Mouse (Mus musculus): Measurements from ENCODE around the gene Olfr282.

Olfr282 gene

DNA sequence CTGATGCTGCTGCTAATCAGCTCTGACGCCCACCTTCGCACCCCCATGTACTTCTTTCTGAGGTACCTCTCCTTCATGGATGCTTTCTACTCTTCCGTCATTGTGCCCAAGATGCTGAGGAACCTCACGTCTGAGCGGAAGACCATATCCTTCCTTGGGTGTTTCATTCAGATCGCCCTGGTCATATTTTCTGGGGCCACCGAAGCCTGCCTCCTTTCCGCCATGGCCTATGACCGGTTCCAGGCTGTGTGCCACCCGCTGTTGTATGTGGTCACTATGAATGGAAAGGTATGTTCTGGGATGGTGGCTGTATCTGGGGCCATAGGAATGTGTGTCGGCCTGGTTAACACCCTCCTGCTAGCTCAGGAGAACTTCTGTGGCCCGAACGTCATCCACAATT is 40.5 kb downstream of the Olfr282 start:
- DNase-seq (ENCODE audit: extremely low read depth, low read depth, low spot score), result no peak

DNA sequence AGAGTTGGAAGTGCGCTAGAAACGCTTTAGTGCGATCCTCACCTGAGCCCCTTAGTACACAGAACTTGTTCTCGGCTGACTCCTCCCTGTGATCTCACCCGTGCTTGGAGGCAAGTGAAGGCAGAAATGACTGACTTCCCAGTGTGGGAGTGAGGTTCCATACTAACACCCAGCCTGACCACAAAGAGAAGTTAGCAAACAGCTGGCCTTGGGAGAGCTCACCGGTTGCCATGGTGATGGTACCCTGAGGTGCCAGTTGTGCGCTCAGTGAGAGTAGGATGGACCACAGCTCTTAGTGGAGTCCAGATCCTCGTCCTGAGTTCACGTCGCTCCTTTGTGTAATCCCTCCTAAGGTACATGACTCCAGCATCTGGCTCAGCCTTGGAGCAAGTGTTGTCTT is 43.9 kb downstream of the Olfr282 start:
- DNase-seq (ENCODE audit: extremely low read depth, low read depth, low spot score), result no peak

DNA sequence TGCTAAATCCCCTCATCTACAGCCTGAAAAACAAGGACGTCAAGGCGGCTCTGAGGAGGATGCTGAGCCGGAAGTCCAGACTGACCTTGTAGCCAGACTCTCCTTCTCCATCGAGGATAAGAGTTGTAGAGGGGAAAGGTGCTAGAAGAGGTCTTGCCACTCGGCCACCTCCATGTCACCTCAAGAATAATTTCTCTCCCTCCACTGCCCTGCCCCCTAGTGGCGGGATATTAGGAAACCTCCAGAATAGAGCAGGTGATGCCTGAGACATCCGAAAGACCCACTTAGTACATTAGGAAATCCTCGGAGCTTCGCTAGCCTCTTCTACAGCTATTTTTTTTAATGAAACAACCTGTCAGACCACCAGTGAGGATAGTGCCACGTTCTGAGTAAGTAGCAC is 44.4 kb downstream of the Olfr282 start:
- no peak for DNase-seq (ENCODE audit: extremely low read depth, low read depth, low spot score)

DNA sequence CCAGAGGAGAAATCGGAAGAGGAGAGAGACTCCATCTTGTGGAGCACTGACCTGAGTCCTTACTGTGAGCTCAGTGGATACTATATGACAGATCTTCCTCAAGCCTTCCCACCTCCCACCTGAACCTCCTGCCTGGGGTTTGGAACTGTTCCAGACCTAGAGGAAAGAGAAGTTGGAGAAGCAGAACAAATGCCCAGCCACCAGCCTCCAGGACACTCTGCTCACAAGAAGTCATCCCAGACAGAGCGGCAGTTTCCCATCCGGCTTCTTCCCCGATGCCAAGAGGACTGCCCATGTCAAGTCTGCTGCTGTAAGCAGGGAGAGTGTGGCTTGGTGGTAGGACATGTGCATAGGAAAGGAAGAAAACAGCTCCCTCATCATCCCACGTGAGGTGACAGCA is 45.3 kb downstream of the Olfr282 start:
- DNase-seq (ENCODE audit: extremely low read depth, low read depth, low spot score), result no peak

DNA sequence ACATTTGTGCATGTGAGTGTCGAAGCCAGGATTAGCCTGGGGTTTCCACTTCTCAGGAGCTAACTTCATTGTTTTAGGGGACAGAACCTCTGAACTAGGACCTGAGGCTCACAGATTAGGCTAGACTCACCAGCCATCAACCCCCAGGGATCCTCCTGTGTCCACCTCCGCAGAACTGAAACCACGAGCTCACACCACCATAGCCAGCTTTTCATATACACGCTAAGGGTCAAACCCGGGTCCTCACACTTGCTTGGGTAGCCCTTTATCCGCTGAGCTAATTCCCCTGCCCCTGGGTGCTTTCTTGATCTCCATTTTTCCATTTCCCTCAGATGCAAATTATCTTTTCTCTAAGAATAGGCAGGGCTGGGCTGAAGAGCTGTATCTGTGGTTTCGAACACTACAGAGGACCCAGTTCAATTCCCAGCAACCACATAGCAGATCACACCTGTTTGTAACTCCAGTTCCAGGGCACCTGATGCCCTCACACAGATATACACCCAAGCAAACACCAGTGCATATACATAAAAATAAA is 48.6 kb downstream of the Olfr282 start:
- DNase-seq (ENCODE audit: extremely low read depth, low read depth, low spot score), result no peak

DNA sequence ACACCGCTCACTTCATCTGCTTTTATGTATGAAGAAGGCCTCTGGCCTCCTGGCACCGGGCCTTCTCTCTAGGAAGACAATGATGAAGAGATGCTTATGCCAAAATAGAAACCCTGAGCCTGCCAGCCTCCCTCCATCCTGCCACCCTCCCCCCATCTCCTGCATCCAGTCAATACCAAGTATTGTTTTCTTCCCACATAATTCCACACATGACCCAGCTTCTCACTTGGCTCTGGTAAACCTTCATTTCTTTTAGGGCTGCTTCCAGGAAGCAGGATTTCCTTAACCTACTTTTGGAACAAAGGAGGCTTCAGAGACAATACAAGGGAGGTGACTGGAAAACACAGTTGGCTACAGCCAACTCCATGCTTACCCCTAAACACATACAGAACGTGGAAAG is 51.7 kb downstream of the Olfr282 start, which contains the start of gene Lalba:
Gene Lalba, minus strand, starts transcription at position 21 of the 400 bp plus-strand sequence.
- no peak for DNase-seq (ENCODE audit: extremely low read depth, low read depth, low spot score)

DNA sequence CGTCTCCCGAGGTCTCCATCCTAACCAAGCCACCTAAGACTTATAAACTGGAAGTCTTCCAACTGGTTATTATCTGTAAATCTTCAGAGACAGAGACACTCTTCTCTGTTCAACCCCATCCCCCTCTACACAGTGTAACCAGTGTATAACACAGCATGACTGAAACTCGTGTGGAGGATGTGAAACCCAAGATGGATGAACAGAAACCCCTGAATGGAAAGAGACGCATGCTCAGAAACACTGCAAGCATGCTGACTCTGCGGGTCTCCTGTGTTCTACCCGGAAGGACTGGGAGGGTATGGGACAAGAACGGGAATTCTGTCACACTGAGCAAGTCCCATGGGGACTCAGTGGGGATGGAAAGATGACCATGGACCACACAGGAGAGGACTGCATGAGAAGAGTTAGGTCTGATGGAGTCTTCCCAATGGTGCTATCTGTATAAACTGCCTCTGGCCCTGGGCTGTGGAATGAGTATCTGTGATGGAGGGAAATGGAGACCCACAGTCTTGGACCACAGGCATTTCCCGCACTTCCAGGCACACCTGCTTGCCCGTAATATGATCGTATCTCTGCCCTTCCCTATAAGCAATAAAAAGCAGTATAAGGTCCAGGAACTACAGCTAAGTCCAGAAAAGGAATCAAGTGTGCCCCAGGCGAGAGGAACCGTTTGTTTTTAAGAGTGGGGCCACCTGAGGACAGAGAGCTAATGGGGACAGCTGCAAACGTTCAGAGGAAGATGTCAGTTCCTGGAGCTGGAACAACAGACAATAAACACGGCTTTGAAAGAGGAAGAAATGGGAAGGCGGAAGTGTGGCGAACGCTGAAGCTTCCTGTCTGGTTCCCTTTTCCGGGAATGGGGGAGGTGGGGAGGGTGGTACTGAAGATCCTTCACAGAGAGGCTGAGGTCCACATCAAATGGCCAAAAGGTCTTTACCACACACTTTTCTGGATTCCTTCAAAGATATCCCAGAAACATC is 53.2 kb downstream of the Olfr282 start:
- no peak for DNase-seq (ENCODE audit: extremely low read depth, low read depth, low spot score)

DNA sequence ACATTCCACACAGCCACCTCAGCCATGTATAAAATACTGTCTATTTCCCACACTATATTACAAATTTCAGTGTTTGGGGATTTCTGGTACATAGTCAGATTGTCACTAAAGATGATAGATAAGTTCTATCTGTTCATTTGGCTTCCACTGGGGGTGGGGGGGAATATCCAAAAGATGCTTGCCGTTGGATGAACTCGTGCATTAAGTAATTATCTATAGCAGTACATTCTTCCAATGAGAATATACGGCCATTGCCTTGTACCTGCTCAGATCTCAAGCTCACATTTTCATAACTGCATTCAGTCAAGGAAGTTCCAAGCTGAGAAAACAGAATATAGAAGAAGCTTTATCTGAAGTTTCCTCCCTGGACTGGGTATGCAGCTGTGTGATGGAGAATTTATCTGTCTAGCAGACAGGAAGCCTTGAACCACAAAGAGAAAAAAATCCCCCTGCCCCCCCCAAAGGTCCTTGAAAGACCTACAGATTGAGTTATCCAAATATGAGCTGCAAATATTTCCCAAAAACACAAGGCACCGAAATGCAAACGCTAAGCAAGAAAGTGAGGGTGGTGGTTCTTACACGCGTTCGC is 55.5 kb downstream of the Olfr282 start:
- DNase-seq (ENCODE audit: extremely low read depth, low read depth, low spot score), result no peak
